Mouse (Mus musculus) liver, postnatal 0 days (tissue): ENCODE results near the gene Sucnr1. TPM values are rescaled to one million over a fixed set of nuclear protein-coding genes. Genes with fewer than 3 reads are reported as not detected.

Source experiments
- ATAC-seq: fragments of 200-750 bp; cut with Nextera tagmentation; 2 replicates; pipeline ENCODE4 v1.8.0; 2017; ENCODE audit warnings: mild to moderate bottlenecking, moderate library complexity
- DNase-seq: peaks from one replicate; pipeline ENCODE4 v3.0.0-alpha.2; 2016
- H3K27ac ChIP-seq: fragments of 300-500 bp; sonication (generic); 2 replicates; pipeline ENCODE4 v1.5.1; 2014; ENCODE audit warnings: antibody characterized with exemption, moderate library complexity, mild to moderate bottlenecking, low read depth
- H3K27me3 ChIP-seq: fragments of 300-500 bp; sonication (generic); 2 replicates; pipeline ENCODE4 v1.6.1; 2014; ENCODE audit warnings: low read length, control low read depth, mixed read lengths; ENCODE audit not compliant: insufficient read depth
- H3K36me3 ChIP-seq: fragments of 300-500 bp; sonication (generic); replicated peaks from 2 replicates; pipeline ENCODE4 v1.6.1; 2014; ENCODE audit warnings: mild to moderate bottlenecking, control low read depth, low read length, moderate library complexity, mixed read lengths; ENCODE audit not compliant: insufficient read depth
- H3K4me1 ChIP-seq: fragments of 300-500 bp; sonication (generic); 2 replicates; pipeline ENCODE4 v1.6.1; 2014; ENCODE audit warnings: antibody characterized with exemption, mild to moderate bottlenecking, control low read depth; ENCODE audit not compliant: insufficient read depth
- H3K4me2 ChIP-seq: fragments of 300-500 bp; sonication (generic); 2 replicates; pipeline ENCODE4 v1.6.1; 2014; ENCODE audit warnings: low read depth, mild to moderate bottlenecking, low read length, moderate library complexity, mixed read lengths
- H3K4me3 ChIP-seq: fragments of 300-500 bp; sonication (generic); 2 replicates; pipeline ENCODE4 v1.5.1; 2014; ENCODE audit warnings: low read depth, low read length
- H3K9ac ChIP-seq: fragments of 300-500 bp; sonication (generic); replicated peaks from 2 replicates; pipeline ENCODE4 v1.6.1; 2014; ENCODE audit warnings: mild to moderate bottlenecking, moderate library complexity
- H3K9me3 ChIP-seq: fragments of 300-500 bp; sonication (generic); 2 replicates; pipeline ENCODE4 v1.6.1; 2016; ENCODE audit warnings: mild to moderate bottlenecking, control low read depth, low read length, mixed read lengths
- CTCF ChIP-seq: sonication (generic); IDR thresholded peaks from 2 replicates; pipeline ENCODE4 v1.5.1; 2016; ENCODE audit warnings: antibody characterized with exemption, low read depth
- EP300 ChIP-seq: IDR thresholded peaks from 2 replicates; pipeline ENCODE4 v1.6.1; 2016; ENCODE audit warnings: antibody characterized with exemption, low read depth, mild to moderate bottlenecking
- WGBS: fragments of 180-500 bp; shearing (Covaris S2); extraction: QIAGEN DNeasy Blood & Tissue Kit; methylation state at CpG from one replicate; pipeline ENCODE4 v1.1.7; 2014; ENCODE audit not compliant: insufficient replicate concordance; 5-methylcytosine and 5-hydroxymethylcytosine counted together
- polyA plus RNA-seq: library from polyadenylated mRNA; unstranded; fragments of >200 nt; fragmentation: Nextera tagmentation; extraction: Ambion mirVana; gene quantifications from 2 replicates; pipeline ENCODE4 v1.2.1, GENCODE M21; 2015

Gene Sucnr1
- polyA plus RNA-seq = 0.21 and 0.34 TPM in 2 replicates

GRCm38 (mm10) chr3:60081648-60082047 lies at the start of gene Sucnr1:
TSS of gene Sucnr1 (plus strand) at chr3:60081869.
- 56% methylated on average over 4 of the region's 4 CpGs for WGBS
- ATAC-seq (no peak), DNase-seq (no peak)
- Histone ChIP-seq H3K4me3 (no peak within 1 kb of the TSS), H3K9me3 (no peaks in the 10 kb centered on the region), H3K9ac (no peak within 1 kb of the TSS), H3K4me2 (no peak within 1 kb of the TSS), H3K36me3 (no peaks in the 10 kb centered on the region), H3K4me1 (peaks cover 2% of the 10 kb centered on the region; the same call in 1 of the 2 replicates), H3K27me3 (no peaks in the 10 kb centered on the region), H3K27ac (no peak within 1 kb of the TSS)
- no peak for TF ChIP-seq CTCF

GRCm38 (mm10) chr3:60046221-60046913 lies 35.3 kb upstream of the Sucnr1 start:
- no peaks in the 10 kb centered on the region for H3K9me3 ChIP-seq
- H3K4me3 ChIP-seq = no peak overlapping the region
- no peak overlapping the region for H3K27ac ChIP-seq
- no peak for DNase-seq
- no peak overlapping the region for H3K9ac ChIP-seq
- TF ChIP-seq CTCF (no peak), EP300 (no peak)
- H3K4me2 ChIP-seq = peak overlapping the region; percentile 26; the same call in 1 of the 2 replicates
- ATAC-seq = no peak
- H3K4me1 ChIP-seq = no peaks in the 10 kb centered on the region
- H3K36me3 ChIP-seq = no peaks in the 10 kb centered on the region
- 65% methylated on average over 3 of the region's 3 CpGs for WGBS
- H3K27me3 ChIP-seq = no peaks in the 10 kb centered on the region

GRCm38 (mm10) chr3:60053231-60053927 lies 28.3 kb upstream of the Sucnr1 start:
- Histone ChIP-seq H3K36me3 (no peaks in the 10 kb centered on the region), H3K4me3 (no peak overlapping the region), H3K27ac (no peak overlapping the region), H3K9ac (no peak overlapping the region), H3K27me3 (no peaks in the 10 kb centered on the region), H3K9me3 (no peaks in the 10 kb centered on the region), H3K4me2 (no peak overlapping the region), H3K4me1 (peaks cover 6% of the 10 kb centered on the region; the same call in 1 of the 2 replicates)
- 49% methylated on average over 3 of the region's 3 CpGs for WGBS
- no peak for DNase-seq
- TF ChIP-seq CTCF = no peak
- TF ChIP-seq EP300 = no peak
- ATAC-seq = no peak

- DNase-seq = no peak
- Histone ChIP-seq H3K4me1 (peaks cover 6% of the 10 kb centered on the region; the same call in 1 of the 2 replicates), H3K36me3 (no peaks in the 10 kb centered on the region), H3K27me3 (no peaks in the 10 kb centered on the region), H3K4me3 (no peak overlapping the region), H3K4me2 (no peak overlapping the region), H3K9me3 (no peaks in the 10 kb centered on the region), H3K27ac (no peak overlapping the region), H3K9ac (no peak overlapping the region)
- no peak for ATAC-seq
- TF ChIP-seq EP300 (no peak), CTCF (no peak)
- 73% methylated on average over 2 of the region's 2 CpGs for WGBS
Measured at GRCm38 (mm10) chr3:60053931-60054330, 27.7 kb upstream of the Sucnr1 start.

- no peak overlapping the region for H3K27ac ChIP-seq
- H3K4me1 ChIP-seq = peaks cover 6% of the 10 kb centered on the region; the same call in 1 of the 2 replicates
- ATAC-seq (no peak), DNase-seq (no peak)
- no peak overlapping the region for H3K9ac ChIP-seq
- 37% methylated on average over 3 of the region's 3 CpGs for WGBS
- TF ChIP-seq CTCF (peak; percentile 62), EP300 (no peak)
- no peaks in the 10 kb centered on the region for H3K36me3 ChIP-seq
- H3K9me3 ChIP-seq = no peaks in the 10 kb centered on the region
- H3K4me3 ChIP-seq = no peak overlapping the region
- no peaks in the 10 kb centered on the region for H3K27me3 ChIP-seq
- H3K4me2 ChIP-seq = no peak overlapping the region
Measured at GRCm38 (mm10) chr3:60056451-60056850, 25.2 kb upstream of the Sucnr1 start.

- H3K9ac ChIP-seq = no peak overlapping the region
- WGBS = 75% methylated on average over 2 of the region's 2 CpGs
Measured at GRCm38 (mm10) chr3:60057070-60057808, 24.4 kb upstream of the Sucnr1 start.

More at GRCm38 (mm10) chr3:60057070-60057808, 24.4 kb upstream of the Sucnr1 start:
- H3K27ac ChIP-seq = no peak overlapping the region
- H3K4me1 ChIP-seq = peaks cover 6% of the 10 kb centered on the region; the same call in 1 of the 2 replicates
- H3K27me3 ChIP-seq = no peaks in the 10 kb centered on the region
- no peaks in the 10 kb centered on the region for H3K36me3 ChIP-seq
- no peak overlapping the region for H3K4me3 ChIP-seq
- H3K4me2 ChIP-seq = no peak overlapping the region
- ATAC-seq (no peak), DNase-seq (no peak)
- TF ChIP-seq EP300 (no peak), CTCF (no peak)
- no peaks in the 10 kb centered on the region for H3K9me3 ChIP-seq
